Mouse (Mus musculus) liver, embryonic 14.5 days (tissue): ENCODE results near the gene Mras. TPM values are rescaled to one million over a fixed set of nuclear protein-coding genes. Genes with fewer than 3 reads are reported as not detected.

ENCODE experiments used
- ATAC-seq: fragments of 200-750 bp; cut with Nextera tagmentation; 2 replicates; pipeline ENCODE4 v1.8.0; 2017; ENCODE audit warnings: moderate number of reproducible peaks, mild to moderate bottlenecking, moderate library complexity; ENCODE audit not compliant: insufficient read depth
- DNase-seq, 3 experiments: peaks; one replicate each; pipeline ENCODE4 v3.0.0-alpha.2; 2012 to 2013; ENCODE audit warnings: low read depth in 3 of 3, low spot score in 3 of 3
- H3K27ac ChIP-seq: fragments of 300-500 bp; sonication (generic); 2 replicates; pipeline ENCODE4 v1.5.1; 2014; ENCODE audit warnings: moderate library complexity, mild to moderate bottlenecking, control low read depth, inconsistent platforms
- H3K27me3 ChIP-seq: fragments of 300-500 bp; sonication (generic); 2 replicates; pipeline ENCODE4 v1.6.1; 2014; ENCODE audit warnings: mild to moderate bottlenecking, low read length, moderate library complexity; ENCODE audit not compliant: control insufficient read depth, insufficient read depth
- H3K36me3 ChIP-seq: fragments of 300-500 bp; sonication (generic); replicated peaks from 2 replicates; pipeline ENCODE4 v1.6.1; 2014; ENCODE audit warnings: low read depth; ENCODE audit not compliant: control insufficient read depth, insufficient read depth
- H3K4me1 ChIP-seq, 2 experiments: fragments of 200-500 bp in 1 of 2; fragments of 300-500 bp in 1 of 2; sonication (generic) in 1 of 2; replicated peaks; 2 replicates each; pipeline ENCODE4 v1.6.1; 2012 to 2014; ENCODE audit warnings: antibody characterized with exemption in 1 of 2, inconsistent platforms in 1 of 2, low read length in 1 of 2; ENCODE audit not compliant: control insufficient read depth in 2 of 2, insufficient read depth in 2 of 2
- H3K4me2 ChIP-seq: fragments of 300-500 bp; sonication (generic); 2 replicates; pipeline ENCODE4 v1.6.1; 2014; ENCODE audit warnings: low read depth, mild to moderate bottlenecking, control low read depth, moderate library complexity
- H3K4me3 ChIP-seq, 2 experiments: fragments of 200-500 bp in 1 of 2; fragments of 300-500 bp in 1 of 2; sonication (generic) in 1 of 2; 2 replicates each; pipeline ENCODE4 v1.5.1; 2012 to 2014; ENCODE audit warnings: low read depth in 2 of 2, low read length in 2 of 2, mild to moderate bottlenecking in 2 of 2, control low read depth in 1 of 2, inconsistent platforms in 1 of 2, moderate library complexity in 1 of 2; ENCODE audit not compliant: insufficient read depth in 1 of 2
- H3K9ac ChIP-seq: fragments of 300-500 bp; sonication (generic); replicated peaks from 2 replicates; pipeline ENCODE4 v1.6.1; 2014; ENCODE audit warnings: mild to moderate bottlenecking, control low read depth, moderate library complexity
- H3K9me3 ChIP-seq: fragments of 300-500 bp; sonication (generic); 2 replicates; pipeline ENCODE4 v1.6.1; 2016; ENCODE audit warnings: low read length, mixed read lengths; ENCODE audit not compliant: control insufficient read depth
- CTCF ChIP-seq: IDR thresholded peaks from 2 replicates; pipeline ENCODE4 v1.5.1; 2016; ENCODE audit warnings: antibody characterized with exemption, low read depth, control low read depth
- EP300 ChIP-seq: IDR thresholded peaks from 2 replicates; pipeline ENCODE4 v1.6.1; 2016; ENCODE audit warnings: antibody characterized with exemption, low read depth
- WGBS: fragments of 180-500 bp; shearing (Covaris S2); extraction: QIAGEN DNeasy Blood & Tissue Kit; methylation state at CpG from one replicate; pipeline ENCODE4 v1.1.7; 2014; ENCODE audit not compliant: insufficient replicate concordance; 5-methylcytosine and 5-hydroxymethylcytosine counted together
- polyA plus RNA-seq, 2 experiments: library from polyadenylated mRNA; depleted of rRNA in 1 of 2; stranded (reverse) in 1 of 2; unstranded in 1 of 2; fragments of >200 nt; fragmentation: Nextera tagmentation in 1 of 2; extraction: Ambion mirVana in 1 of 2; gene quantifications; 2 replicates each; pipeline versions ENCODE4 v1.2.1 to v1.2.3; 2012 to 2014

The Mras gene
- polyA plus RNA-seq (2012; rRNA removed), result 2.0 and 2.7 TPM in 2 replicates
- 3.5 TPM in 2 replicates for polyA plus RNA-seq (2014; fragmentation: Nextera tagmentation; extraction: Ambion mirVana)

DNA sequence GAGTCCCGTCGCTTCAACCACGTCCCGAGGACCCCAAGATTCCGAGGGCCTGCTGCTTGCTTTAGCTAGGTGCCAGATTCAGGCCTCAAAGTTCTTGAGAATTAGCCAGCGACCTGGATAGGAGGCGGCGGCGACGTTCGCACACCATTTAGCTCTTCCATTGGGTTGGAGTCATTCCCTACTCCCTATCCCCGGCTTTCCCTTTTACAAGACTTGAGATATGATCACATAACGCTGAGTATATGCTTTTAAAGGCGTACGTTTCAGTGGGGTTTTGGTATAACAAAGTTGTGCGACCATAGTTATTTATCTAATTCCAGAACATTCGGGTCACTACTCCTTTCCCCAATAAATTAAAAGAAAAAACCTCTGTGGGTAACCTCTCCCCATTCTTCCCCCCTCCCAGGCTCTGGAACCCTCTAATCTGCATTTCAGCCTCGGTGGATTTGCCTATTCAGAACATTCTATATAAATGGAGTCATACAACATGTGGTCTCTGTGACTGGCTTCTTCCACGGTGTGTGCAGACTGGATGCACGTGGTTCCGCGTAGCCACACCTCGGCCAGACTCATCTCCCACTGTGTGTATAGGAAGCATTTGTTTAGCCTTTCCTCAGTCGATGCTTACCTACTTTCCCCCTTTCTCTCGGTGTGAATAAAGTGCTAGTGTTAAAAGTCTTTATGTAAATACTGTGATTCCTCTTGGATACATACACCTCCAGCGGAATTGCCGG lies at the start of gene Mras:
Gene Mras, minus strand, starts transcription at position 351 of the 734 bp plus-strand sequence.
- H3K4me2 ChIP-seq, result peak within 1 kb of the TSS; percentile 68
- WGBS, result 12% methylated on average over 27 of the region's 27 CpGs
- H3K27ac ChIP-seq, result no peak within 1 kb of the TSS
- H3K9ac ChIP-seq, result no peak within 1 kb of the TSS
- TF ChIP-seq EP300 (no peak), CTCF (no peak)
- H3K36me3 ChIP-seq, result no peaks in the 10 kb centered on the region
- DNase-seq, result no peak
- no peak for ATAC-seq
- peak within 1 kb of the TSS; percentile 32 to 58 for H3K4me3 ChIP-seq
- H3K4me1 ChIP-seq, result peaks cover 0 to 8% of the 10 kb centered on the region in 2 experiments; a peak in 1 of 4 replicates
- H3K27me3 ChIP-seq, result peaks cover 32% of the 10 kb centered on the region
- H3K9me3 ChIP-seq, result no peaks in the 10 kb centered on the region

DNA sequence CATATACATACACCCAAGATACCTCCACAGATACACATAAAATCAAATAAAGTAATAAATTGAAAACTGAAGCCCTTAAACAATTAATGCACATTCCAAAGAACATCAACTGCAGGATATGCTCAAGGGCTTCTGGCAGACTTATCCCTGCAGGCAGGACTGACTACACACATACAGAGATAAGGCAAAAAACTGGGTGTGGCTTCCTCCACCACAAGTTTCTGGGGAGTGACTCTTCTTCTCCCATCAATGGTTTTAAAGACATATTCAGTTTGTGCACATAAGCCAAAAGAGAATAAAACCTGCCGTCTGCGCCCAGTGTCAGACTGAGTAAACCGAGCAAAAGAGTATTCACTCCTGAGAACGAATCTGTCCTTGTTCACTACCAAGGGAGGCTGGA lies 48.0 kb upstream of the Mras start:
- Histone ChIP-seq H3K27ac (no peak overlapping the region), H3K4me1 (peaks cover 12 to 18% of the 10 kb centered on the region in 2 experiments), H3K27me3 (no peaks in the 10 kb centered on the region), H3K9ac (no peak overlapping the region), H3K36me3 (peaks cover 5% of the 10 kb centered on the region), H3K4me2 (peak overlapping the region; percentile 25), H3K4me3 (no peak overlapping the region), H3K9me3 (no peaks in the 10 kb centered on the region)
- TF ChIP-seq EP300 (peak; percentile 26; the same call in 1 of the 2 replicates), CTCF (no peak)
- peak; percentile 90 for ATAC-seq
- 34% methylated on average over 4 of the region's 4 CpGs for WGBS
- DNase-seq, result peak; percentile 48 to 58 (median 57)

DNA sequence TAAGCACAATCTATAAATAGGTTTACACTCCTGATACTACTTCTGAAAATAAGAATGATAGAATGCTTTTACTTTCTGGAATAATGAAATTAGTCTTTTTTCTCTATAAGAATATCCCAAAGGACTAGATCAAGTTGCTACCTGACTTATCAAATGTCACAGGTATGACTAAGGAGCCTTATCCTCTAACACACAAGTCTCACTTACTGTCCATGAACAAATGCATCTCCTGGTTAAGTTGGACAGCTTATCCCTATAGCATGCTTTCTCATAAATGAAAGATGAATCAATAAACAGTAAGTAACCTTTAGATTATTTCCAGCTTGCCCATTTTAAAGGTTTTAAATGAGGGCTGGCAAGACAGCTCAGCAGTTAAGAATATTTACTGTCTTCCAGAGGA lies 47.5 kb upstream of the Mras start:
- H3K36me3 ChIP-seq, result peaks cover 5% of the 10 kb centered on the region
- no peaks in the 10 kb centered on the region for H3K9me3 ChIP-seq
- H3K4me3 ChIP-seq, result no peak overlapping the region
- DNase-seq, result no peak
- H3K27me3 ChIP-seq, result no peaks in the 10 kb centered on the region
- H3K4me1 ChIP-seq, result peaks cover 12 to 18% of the 10 kb centered on the region in 2 experiments
- H3K4me2 ChIP-seq, result peak overlapping the region; percentile 20
- ATAC-seq, result peak; percentile 68; the same call in 1 of the 2 replicates
- no peak for TF ChIP-seq EP300
- no peak overlapping the region for H3K27ac ChIP-seq
- no peak overlapping the region for H3K9ac ChIP-seq

DNA sequence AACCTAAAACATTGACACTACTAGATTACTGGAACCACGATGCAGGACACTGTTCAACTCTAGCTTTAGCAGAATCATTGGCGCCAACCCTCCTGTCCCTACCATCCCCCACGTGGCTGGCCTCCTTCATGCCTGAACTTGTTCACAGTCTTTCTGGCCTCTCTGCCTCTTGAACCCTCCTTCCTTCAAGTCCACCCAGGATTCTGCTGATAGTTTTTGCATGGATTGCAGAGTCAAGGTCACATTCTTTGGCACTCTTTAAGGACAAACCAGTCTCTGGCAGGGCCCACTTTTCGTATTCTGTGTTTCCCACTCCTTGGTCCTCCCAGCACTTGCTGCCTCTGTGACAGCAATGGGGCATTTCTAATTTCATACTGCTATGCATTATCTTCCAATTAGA lies 46.0 kb upstream of the Mras start:
- Histone ChIP-seq H3K36me3 (peaks cover 5% of the 10 kb centered on the region), H3K9ac (no peak overlapping the region), H3K4me1 (peaks cover 12 to 18% of the 10 kb centered on the region in 2 experiments), H3K9me3 (no peaks in the 10 kb centered on the region), H3K27ac (no peak overlapping the region), H3K4me3 (no peak overlapping the region), H3K4me2 (no peak overlapping the region), H3K27me3 (no peaks in the 10 kb centered on the region)
- ATAC-seq, result no peak
- DNase-seq, result no peak
- 80% methylated on average over 4 of the region's 4 CpGs for WGBS
- TF ChIP-seq CTCF, result no peak
- no peak for TF ChIP-seq EP300

DNA sequence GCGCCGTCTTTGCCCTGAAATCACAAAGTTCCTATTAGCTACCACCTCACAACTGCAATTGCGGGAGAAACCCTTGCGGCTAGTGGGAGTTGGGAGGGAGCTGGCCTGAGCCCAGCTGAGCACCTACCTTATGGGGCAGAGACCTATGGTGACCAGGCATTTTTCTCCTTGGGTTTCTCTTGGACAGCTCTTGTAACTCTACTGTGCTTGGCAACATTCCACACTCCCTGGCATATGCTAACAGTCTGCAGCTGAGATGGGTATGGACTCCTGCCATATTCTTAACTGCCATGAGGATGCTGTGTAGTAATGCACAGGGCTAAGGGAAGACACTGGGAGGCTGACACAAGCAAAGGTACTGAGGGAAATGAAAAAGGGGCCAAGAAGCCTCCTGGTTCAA lies 43.6 kb upstream of the Mras start:
- WGBS, result 84% methylated on average over 4 of the region's 4 CpGs

More for the DNA sequence above, 43.6 kb upstream of the Mras start:
- DNase-seq, result no peak
- ATAC-seq, result no peak
- no peaks in the 10 kb centered on the region for H3K27me3 ChIP-seq
- TF ChIP-seq EP300 (no peak), CTCF (no peak)
- no peak overlapping the region for H3K9ac ChIP-seq
- H3K9me3 ChIP-seq, result no peaks in the 10 kb centered on the region
- no peak overlapping the region for H3K4me3 ChIP-seq
- H3K36me3 ChIP-seq, result peaks cover 2% of the 10 kb centered on the region
- no peak overlapping the region for H3K4me2 ChIP-seq
- H3K4me1 ChIP-seq, result peaks cover 10 to 15% of the 10 kb centered on the region in 2 experiments
- H3K27ac ChIP-seq, result no peak overlapping the region
